Mouse (Mus musculus): ENCODE measurements around the gene Dgke. TPM values are rescaled to one million over a fixed set of nuclear protein-coding genes. Genes with fewer than 3 reads are reported as not detected.

Dgke gene
- polyA plus RNA-seq (2014; fragmentation: Illumina TruSeq; extraction: RNeasy Lipid Tissue Mini Kit (QIAGEN cat#74804); ENCODE audit: low read depth, low replicate concordance), result 5.7 TPM

GRCm38 (mm10) chr11:89066750-89067149 lies at the start of gene Dgke:
Dgke (minus strand) TSS chr11:89066850.

GRCm38 (mm10) chr11:89073541-89073940 lies 6.9 kb upstream of the Dgke start, which contains the start of gene Gm525:
Gm525 (plus strand) TSS chr11:89073841.

GRCm38 (mm10) chr11:88998974-88999722 lies 67.5 kb downstream of the Dgke start, which contains the start of gene Trim25:
Trim25 (plus strand) TSS chr11:88999376.

Other genes with a start within 250 kb of the Dgke start
- 18.0 TPM for gene Akap1, start 202.3 kb downstream of the Dgke start, polyA plus RNA-seq (2014; fragmentation: Illumina TruSeq; extraction: RNeasy Lipid Tissue Mini Kit (QIAGEN cat#74804); ENCODE audit: low read depth, low replicate concordance)
- 75.4 TPM for gene Scpep1, start 111.4 kb downstream of the Dgke start, polyA plus RNA-seq (2014; fragmentation: Illumina TruSeq; extraction: RNeasy Lipid Tissue Mini Kit (QIAGEN cat#74804); ENCODE audit: low read depth, low replicate concordance)
- not detected for gene Elobl, start 99.9 kb downstream of the Dgke start, polyA plus RNA-seq (2014; fragmentation: Illumina TruSeq; extraction: RNeasy Lipid Tissue Mini Kit (QIAGEN cat#74804); ENCODE audit: low read depth, low replicate concordance)
- gene Coil, start 96.6 kb downstream of the Dgke start, polyA plus RNA-seq (2014; fragmentation: Illumina TruSeq; extraction: RNeasy Lipid Tissue Mini Kit (QIAGEN cat#74804); ENCODE audit: low read depth, low replicate concordance), result 6.1 TPM
- gene Trim25, start 67.5 kb downstream of the Dgke start, polyA plus RNA-seq (2014; fragmentation: Illumina TruSeq; extraction: RNeasy Lipid Tissue Mini Kit (QIAGEN cat#74804); ENCODE audit: low read depth, low replicate concordance), result 29.0 TPM
- gene Gm525, start 7.0 kb upstream of the Dgke start, polyA plus RNA-seq (2014; fragmentation: Illumina TruSeq; extraction: RNeasy Lipid Tissue Mini Kit (QIAGEN cat#74804); ENCODE audit: low read depth, low replicate concordance), result not detected
- gene Nog, start 235.5 kb upstream of the Dgke start, polyA plus RNA-seq (2014; fragmentation: Illumina TruSeq; extraction: RNeasy Lipid Tissue Mini Kit (QIAGEN cat#74804); ENCODE audit: low read depth, low replicate concordance), result 1.5 TPM